Comparison of ENCODE assay signal across 8 mouse cellular contexts in genomic region chr2:156257922-156258761, GRCm38 (mm10). TPM values are rescaled to one million over a fixed set of nuclear protein-coding genes. Genes with fewer than 3 reads are reported as not detected.
DNase-seq lines count a peak whose midpoint lies in the region; TF ChIP-seq lines count a peak whose summit lies in the region.

No protein-coding gene starts in this region.

- no peak overlapping the region for H3K4me3 ChIP-seq in layer of hippocampus, adult 2 months
- no peak overlapping the region for H3K4me3 ChIP-seq in myocyte

- H3K27me3 ChIP-seq in myocyte (ENCODE audit: control insufficient read depth, insufficient read depth, insufficient read length): no peaks in the 10 kb centered on the region

- peaks cover 3% of the 10 kb centered on the region for H3K79me2 ChIP-seq in myocyte (ENCODE audit: control insufficient read depth, insufficient read depth)

- H3K4me2 ChIP-seq in myocyte (ENCODE audit: low read depth): peak overlapping the region; percentile 33

- H3K27ac ChIP-seq in layer of hippocampus, adult 2 months: peak overlapping the region; percentile 77

- H3ac ChIP-seq in myocyte (ENCODE audit: control insufficient read depth, insufficient read length): no peak overlapping the region

- no peak for TF ChIP-seq CTCF in layer of hippocampus, adult 2 months (conservative IDR thresholded peaks at IDR 0.05)

- no peak for TF ChIP-seq POLR2A in myocyte (IDR thresholded peaks at IDR 0.05; ENCODE audit: insufficient read length, low read depth)

- no peak for DNase-seq in layer of hippocampus, adult 2 months (ENCODE audit: low spot score in 2 of 2)
- DNase-seq in layer of hippocampus, adult 11-12 months (ENCODE audit: low spot score): no peak
- DNase-seq in adrenal gland, postnatal 25 days: peak; percentile 6
- DNase-seq in kidney, adult 11 months: peak; percentile 44
- no peak for DNase-seq in right cerebral cortex, postnatal 10 days (ENCODE audit: low spot score in 2 of 2)
- DNase-seq in spleen, postnatal 4 days (ENCODE audit: low spot score in 2 of 2): no peak
- no peak for DNase-seq in thymus, adult 18-20 months

- H3K36me3 ChIP-seq in myocyte (ENCODE audit: control insufficient read depth, insufficient read depth): peaks cover 21% of the 10 kb centered on the region

TF ChIP-seq in myocyte, 11 proteins besides CTCF, POLR2A, EP300 and RAD21:
- TF ChIP-seq TCF3 (IDR thresholded peaks at IDR 0.05; ENCODE audit: insufficient read length, low read depth): no peak
- no peak for TF ChIP-seq TCF12 (IDR thresholded peaks at IDR 0.05; ENCODE audit: insufficient read depth, poor library complexity, severe bottlenecking)
- no peak for TF ChIP-seq USF1 (IDR thresholded peaks at IDR 0.05; ENCODE audit: low read depth)
- no peak for TF ChIP-seq MAX (IDR thresholded peaks at IDR 0.05; ENCODE audit: low read depth)
- TF ChIP-seq MYOG (IDR thresholded peaks at IDR 0.05; ENCODE audit: control insufficient read depth in 1 of 3, insufficient read depth in 1 of 3, insufficient read length in 2 of 3, low read depth in 2 of 3): no peak
- TF ChIP-seq MYOD1 (IDR thresholded peaks at IDR 0.05; ENCODE audit: control insufficient read depth in 1 of 3, insufficient read length in 2 of 3, low read depth in 2 of 3): no peak
- no peak for TF ChIP-seq CEBPB (IDR thresholded peaks at IDR 0.05; ENCODE audit: insufficient read depth, poor library complexity, severe bottlenecking)
- no peak for TF ChIP-seq E2F4 (IDR thresholded peaks at IDR 0.05; ENCODE audit: insufficient read depth)
- no peak for TF ChIP-seq POLR2AphosphoS2 (IDR thresholded peaks at IDR 0.05; ENCODE audit: insufficient read length, low read depth)
- TF ChIP-seq REST (IDR thresholded peaks at IDR 0.05; ENCODE audit: insufficient read depth, insufficient read length): no peak
- no peak for TF ChIP-seq SRF (IDR thresholded peaks at IDR 0.05; ENCODE audit: control insufficient read depth, insufficient read length, low read depth)
TF ChIP-seq in myocyte: peak in this region for 0.

RNA-seq across cellular contexts. Expression of gene Cnbd2, which starts 54.0 kb away (rescaled TPM):
- total RNA-seq in layer of hippocampus, adult 2 months (2021): 1 to 10 TPM; 5.1 to 5.4 TPM
- 2.5 and 3.6 TPM in 2 replicates for total RNA-seq in adrenal gland, postnatal 25 days (2021)
- polyA plus RNA-seq in myocyte (2012; fragmentation: generic; extraction: Trizol): 4.1 TPM

RNA-seq across cellular contexts. Expression of gene Scand1, which starts 54.4 kb away (rescaled TPM):
- 10 to 100 TPM; 86.5 to 97.6 TPM for total RNA-seq in layer of hippocampus, adult 2 months (2021)
- total RNA-seq in adrenal gland, postnatal 25 days (2021): 102 and 123 TPM in 2 replicates
- 167 TPM for polyA plus RNA-seq in myocyte (2012; fragmentation: generic; extraction: Trizol)

Comparison
In these comparisons a context has a peak if more than half of its experiments do, and no peak if none do; other contexts are left out.
1. DNase-seq: peak in adrenal gland, postnatal 25 days (single experiment) and kidney, adult 11 months (single experiment); none in layer of hippocampus, adult 2 months (0 of 2), layer of hippocampus, adult 11-12 months (single experiment), right cerebral cortex, postnatal 10 days (0 of 2), spleen, postnatal 4 days (0 of 2) and thymus, adult 18-20 months (0 of 2).